Mouse (Mus musculus): Measurements from ENCODE around the gene Noxo1. TPM values are rescaled to one million over a fixed set of nuclear protein-coding genes. Genes with fewer than 3 reads are reported as not detected.

The Noxo1 gene
- total and polyA plus RNA-seq, 3 experiments: 0.62 to 2.4 TPM; not detected in 1

GRCm38 (mm10) chr17:24736330-24737051 lies 40.5 kb downstream of the Noxo1 start, which contains the start of gene Msrb1 (continued):
- TF ChIP-seq MEF2A (IDR thresholded peaks at IDR 0.05; ENCODE audit: extremely low read depth, insufficient replicate concordance, low read depth, low read length, poor library complexity, severe bottlenecking): no peak
- no peak for TF ChIP-seq BHLHE40 (IDR thresholded peaks at IDR 0.05; ENCODE audit: borderline replicate concordance, low read depth, low read length)
- no peak for TF ChIP-seq CHD2 (IDR thresholded peaks at IDR 0.05; ENCODE audit: low read length)
- no peak for TF ChIP-seq MYC (IDR thresholded peaks at IDR 0.05; ENCODE audit: low read depth, low read length)
- no peak for TF ChIP-seq MAFK (IDR thresholded peaks at IDR 0.05; ENCODE audit: borderline replicate concordance, low read depth, low read length)
- no peak for TF ChIP-seq GABPA (IDR thresholded peaks at IDR 0.05; ENCODE audit: low read depth, low read length)
- TF ChIP-seq CHD1 (IDR thresholded peaks at IDR 0.05; ENCODE audit: low read depth, low read length): no peak
- 0 out of 2 replicates have a peak, but pooled peaks have one; percentile 10 for TF ChIP-seq USF1 (IDR thresholded peaks at IDR 0.05; ENCODE audit: low read depth, low read length)
- TF ChIP-seq E2F4 (IDR thresholded peaks at IDR 0.05; ENCODE audit: borderline replicate concordance, low read depth, low read length): no peak
- peak; percentile 69 for TF ChIP-seq NELFE (IDR thresholded peaks at IDR 0.05; ENCODE audit: low read depth, low read length)
- TF ChIP-seq USF2 (IDR thresholded peaks at IDR 0.05; ENCODE audit: borderline replicate concordance in 1 of 2, insufficient read depth in 1 of 2, low read depth in 1 of 2, low read length in 2 of 2): no peak
- no peak for TF ChIP-seq MYB (IDR thresholded peaks at IDR 0.05; ENCODE audit: low read depth, low read length)
- TF ChIP-seq ZKSCAN1 (IDR thresholded peaks at IDR 0.05; ENCODE audit: low read depth, low read length): no peak
- no peak for TF ChIP-seq NRF1 (IDR thresholded peaks at IDR 0.05; ENCODE audit: insufficient read depth, low read depth, low read length, poor library complexity, severe bottlenecking)
- TF ChIP-seq ZNF384 (IDR thresholded peaks at IDR 0.05; ENCODE audit: low read depth, low read length): no peak
- peak; percentile 85 for TF ChIP-seq SIN3A (IDR thresholded peaks at IDR 0.05; ENCODE audit: low read length)

GRCm38 (mm10) chr17:24737135-24737810 lies 41.2 kb downstream of the Noxo1 start:
- Histone ChIP-seq H3K4me3 (ENCODE audit: control insufficient read depth in 1 of 2, insufficient read depth in 1 of 2, low read depth in 2 of 2, low read length in 2 of 2) (peak overlapping the region; percentile 90 to 93; a peak in 3 of 4 replicates), H3K9me3 (replicated peaks; ENCODE audit: insufficient read depth, low read length) (no peaks in the 10 kb centered on the region), H3K27ac (ENCODE audit: control insufficient read depth, low read depth, low read length) (no peak overlapping the region), H3K36me3 (ENCODE audit: control insufficient read depth in 1 of 2, insufficient read depth in 2 of 2, low read length in 2 of 2) (peaks cover 0 to 10% of the 10 kb centered on the region in 2 experiments; a peak in 1 of 4 replicates), H3K4me1 (ENCODE audit: control insufficient read depth in 1 of 2, insufficient read depth in 2 of 2, low read length in 2 of 2) (peaks cover 0 to 17% of the 10 kb centered on the region in 2 experiments; a peak in 2 of 4 replicates), H3K9ac (ENCODE audit: control insufficient read depth, low read depth, low read length, poor library complexity, severe bottlenecking) (peak overlapping the region; percentile 28; the same call in 1 of the 2 replicates), H3K79me2 (ENCODE audit: control insufficient read depth, insufficient read depth, low read length, poor library complexity) (peaks cover 2% of the 10 kb centered on the region; the same call in 1 of the 2 replicates), H3K27me3 (ENCODE audit: control insufficient read depth in 1 of 2, insufficient read depth in 2 of 2, low read length in 2 of 2) (no peaks in the 10 kb centered on the region)
- no peak for TF ChIP-seq SMC3 (IDR thresholded peaks at IDR 0.05; ENCODE audit: low read depth, low read length)
- TF ChIP-seq CTCF (IDR thresholded peaks at IDR 0.05 in 2 of 3, conservative IDR thresholded peaks at IDR 0.05 in 1 of 3; ENCODE audit: control insufficient read depth in 1 of 3, insufficient read depth in 1 of 3, low read depth in 2 of 3, low read length in 3 of 3, poor library complexity in 1 of 3, severe bottlenecking in 1 of 3): peak in 2 of 3 experiments; percentile 14 to 21; a peak in 2 of 6 replicates
- DNase-seq (ENCODE audit: low read depth, low spot score): peak; percentile 47

All from MEL (cell line).